Mouse (Mus musculus) liver, embryonic 15.5 days (tissue): ENCODE measurements around the gene Amhr2. TPM values are rescaled to one million over a fixed set of nuclear protein-coding genes. Genes with fewer than 3 reads are reported as not detected.

Source experiments
- ATAC-seq: fragments of 200-750 bp; cut with Nextera tagmentation; 2 replicates; pipeline ENCODE4 v1.8.0; 2017; ENCODE audit warnings: moderate number of reproducible peaks, mild to moderate bottlenecking, moderate library complexity; ENCODE audit not compliant: insufficient read depth
- H3K27ac ChIP-seq: fragments of 300-500 bp; sonication (generic); replicated peaks from 2 replicates; pipeline ENCODE4 v1.5.1; 2015; ENCODE audit warnings: mild to moderate bottlenecking, inconsistent platforms
- H3K27me3 ChIP-seq: fragments of 300-500 bp; sonication (generic); 2 replicates; pipeline ENCODE4 v1.6.1; 2015; ENCODE audit warnings: mild to moderate bottlenecking, inconsistent platforms
- H3K36me3 ChIP-seq: fragments of 300-500 bp; sonication (generic); replicated peaks from 2 replicates; pipeline ENCODE4 v1.6.1; 2015; ENCODE audit warnings: moderate library complexity, mild to moderate bottlenecking, inconsistent platforms
- H3K4me1 ChIP-seq: fragments of 300-500 bp; sonication (generic); replicated peaks from 2 replicates; pipeline ENCODE4 v1.6.1; 2015; ENCODE audit warnings: inconsistent platforms
- H3K4me2 ChIP-seq: fragments of 300-500 bp; sonication (generic); 2 replicates; pipeline ENCODE4 v1.6.1; 2015; ENCODE audit warnings: moderate library complexity, mild to moderate bottlenecking, inconsistent platforms
- H3K4me3 ChIP-seq: fragments of 300-500 bp; sonication (generic); replicated peaks from 2 replicates; pipeline ENCODE4 v1.5.1; 2015; ENCODE audit warnings: mild to moderate bottlenecking, inconsistent platforms
- H3K9ac ChIP-seq: fragments of 300-500 bp; sonication (generic); 2 replicates; pipeline ENCODE4 v1.6.1; 2015; ENCODE audit warnings: moderate library complexity, mild to moderate bottlenecking, inconsistent platforms
- H3K9me3 ChIP-seq: fragments of 300-500 bp; sonication (generic); replicated peaks from 2 replicates; pipeline ENCODE4 v1.6.1; 2016; ENCODE audit warnings: inconsistent platforms
- WGBS: fragments of 180-500 bp; shearing (Covaris S2); methylation state at CpG from one replicate; pipeline ENCODE4 v1.1.7; 2015; ENCODE audit warnings: mixed read lengths; ENCODE audit not compliant: insufficient replicate concordance; 5-methylcytosine and 5-hydroxymethylcytosine counted together
- polyA plus RNA-seq: library from polyadenylated mRNA; unstranded; fragments of >200 nt; fragmentation: Nextera tagmentation; extraction: Ambion mirVana; gene quantifications from 2 replicates; pipeline ENCODE4 v1.2.1, GENCODE M21; 2015

Gene Amhr2
- polyA plus RNA-seq, 1 experiment from 2014 or later = 0.10 TPM

DNA sequence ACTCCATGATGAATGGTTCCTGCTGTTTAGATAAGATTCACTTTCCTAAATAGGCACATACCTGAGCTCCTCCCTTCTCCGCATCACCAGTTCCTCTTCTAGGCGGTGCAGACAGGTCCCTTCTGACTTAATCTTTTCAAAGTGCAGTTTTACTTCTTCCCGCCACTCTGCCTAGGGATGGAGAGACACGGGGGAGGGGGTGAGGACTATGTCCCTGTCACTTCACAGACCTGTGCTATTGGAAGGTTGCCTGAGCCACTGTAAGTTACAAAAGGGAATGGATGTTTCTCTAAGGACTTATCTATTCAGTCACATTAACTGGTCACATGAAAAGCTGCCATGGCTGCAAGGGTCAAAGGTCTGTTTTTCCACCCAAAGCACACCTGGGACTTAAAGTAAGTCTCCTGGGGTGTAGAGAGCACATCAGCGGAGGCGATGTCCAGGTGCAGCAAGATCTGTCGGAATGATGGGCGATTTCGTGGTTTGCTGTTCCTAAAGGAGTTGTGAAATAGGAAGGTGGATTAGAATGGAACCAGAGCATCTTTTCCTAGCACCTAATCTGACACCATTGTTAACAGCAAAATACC lies 57.2 kb downstream of the Amhr2 start:
- no peaks in the 10 kb centered on the region for H3K27me3 ChIP-seq
- no peak for ATAC-seq
- H3K4me3 ChIP-seq = no peak overlapping the region
- no peak overlapping the region for H3K27ac ChIP-seq
- H3K9ac ChIP-seq = no peak overlapping the region
- H3K9me3 ChIP-seq = no peaks in the 10 kb centered on the region
- peaks cover 33% of the 10 kb centered on the region for H3K4me1 ChIP-seq
- no peak overlapping the region for H3K4me2 ChIP-seq
- peaks cover 77% of the 10 kb centered on the region for H3K36me3 ChIP-seq
- 79% methylated on average over 9 of the region's 9 CpGs for WGBS

GRCm38 (mm10) chr15:102503447-102503846 lies 58.3 kb downstream of the Amhr2 start, which contains the start of gene Gm10337:
Gene Gm10337, plus strand, starts transcription at chr15:102503722.
- Histone ChIP-seq H3K27ac (no peak within 1 kb of the TSS), H3K36me3 (peaks cover 66% of the 10 kb centered on the region), H3K4me2 (no peak within 1 kb of the TSS), H3K4me1 (peaks cover 33% of the 10 kb centered on the region), H3K9me3 (no peaks in the 10 kb centered on the region), H3K4me3 (no peak within 1 kb of the TSS), H3K27me3 (no peaks in the 10 kb centered on the region), H3K9ac (no peak within 1 kb of the TSS)
- no peak for ATAC-seq
- 86% methylated on average over 1 of the region's 1 CpGs for WGBS

Other genes starting within 250 kb of the Amhr2 start
- gene Zfp740, start 242.1 kb upstream of the Amhr2 start, polyA plus RNA-seq = 15.3 and 18.9 TPM in 2 replicates
- gene Csad, start 240.6 kb upstream of the Amhr2 start, polyA plus RNA-seq = 40.5 and 56.5 TPM in 2 replicates
- 6.4 and 6.6 TPM in 2 replicates for gene Itgb7, start 213.4 kb upstream of the Amhr2 start, polyA plus RNA-seq
- gene Rarg, start 187.8 kb upstream of the Amhr2 start, polyA plus RNA-seq = 2.8 and 3.0 TPM in 2 replicates
- not detected in 2 replicates for gene Gm9918, start 174.8 kb upstream of the Amhr2 start, polyA plus RNA-seq
- gene Mfsd5, start 165.9 kb upstream of the Amhr2 start, polyA plus RNA-seq = 24.9 and 25.6 TPM in 2 replicates
- 23.0 and 24.6 TPM in 2 replicates for gene Espl1, start 149.1 kb upstream of the Amhr2 start, polyA plus RNA-seq
- 104 and 114 TPM in 2 replicates for gene Pfdn5, start 119.3 kb upstream of the Amhr2 start, polyA plus RNA-seq
- 38.1 and 40.1 TPM in 2 replicates for gene Myg1, start 113.7 kb upstream of the Amhr2 start, polyA plus RNA-seq
- gene Aaas, start 94.6 kb upstream of the Amhr2 start, polyA plus RNA-seq = 41.7 and 48.3 TPM in 2 replicates
- not detected in 2 replicates for gene Sp7, start 78.2 kb upstream of the Amhr2 start, polyA plus RNA-seq
- 3.5 and 3.7 TPM in 2 replicates for gene Sp1, start 39.2 kb upstream of the Amhr2 start, polyA plus RNA-seq
- gene Prr13, start 13.7 kb downstream of the Amhr2 start, polyA plus RNA-seq = 106 and 115 TPM in 2 replicates
- gene Pcbp2, start 25.2 kb downstream of the Amhr2 start, polyA plus RNA-seq = 64.1 and 73.9 TPM in 2 replicates
- not detected in 2 replicates for gene Gm10337, start 58.4 kb downstream of the Amhr2 start, polyA plus RNA-seq
- 1.5 TPM in 2 replicates for gene Map3k12, start 71.7 kb downstream of the Amhr2 start, polyA plus RNA-seq
- 42.0 and 46.8 TPM in 2 replicates for gene Tarbp2, start 72.8 kb downstream of the Amhr2 start, polyA plus RNA-seq
- 0.63 and 1.1 TPM in 2 replicates for gene Npff, start 79.6 kb downstream of the Amhr2 start, polyA plus RNA-seq
- gene Gm28047, start 179.7 kb downstream of the Amhr2 start, polyA plus RNA-seq = not detected in 2 replicates
- gene Atf7, start 180.1 kb downstream of the Amhr2 start, polyA plus RNA-seq = 8.8 and 10.5 TPM in 2 replicates
- gene Atp5g2, start 227.0 kb downstream of the Amhr2 start, polyA plus RNA-seq = 26.9 and 29.4 TPM in 2 replicates